Mouse (Mus musculus) G1E-ER4 (cell line): ENCODE measurements around the gene Ulk2. TPM values are rescaled to one million over a fixed set of nuclear protein-coding genes. Genes with fewer than 3 reads are reported as not detected.

Experiments
- GATA1 ChIP-seq: IDR thresholded peaks from one replicate; pipeline ENCODE4 v1.8.0; 2012; ENCODE audit warnings: low read length, inconsistent platforms
- polyA plus RNA-seq: library from polyadenylated mRNA; stranded (reverse); fragments of >175 nt; gene quantifications from 2 replicates; pipeline ENCODE4 v1.2.3, GENCODE M21; 2012

The Ulk2 gene
- polyA plus RNA-seq, 1 experiment, result 4.8 TPM

GRCm38 (mm10) chr11:61788550-61788949, 66.3 kb downstream of the Ulk2 start:
- TF ChIP-seq GATA1, result no peak

DNA sequence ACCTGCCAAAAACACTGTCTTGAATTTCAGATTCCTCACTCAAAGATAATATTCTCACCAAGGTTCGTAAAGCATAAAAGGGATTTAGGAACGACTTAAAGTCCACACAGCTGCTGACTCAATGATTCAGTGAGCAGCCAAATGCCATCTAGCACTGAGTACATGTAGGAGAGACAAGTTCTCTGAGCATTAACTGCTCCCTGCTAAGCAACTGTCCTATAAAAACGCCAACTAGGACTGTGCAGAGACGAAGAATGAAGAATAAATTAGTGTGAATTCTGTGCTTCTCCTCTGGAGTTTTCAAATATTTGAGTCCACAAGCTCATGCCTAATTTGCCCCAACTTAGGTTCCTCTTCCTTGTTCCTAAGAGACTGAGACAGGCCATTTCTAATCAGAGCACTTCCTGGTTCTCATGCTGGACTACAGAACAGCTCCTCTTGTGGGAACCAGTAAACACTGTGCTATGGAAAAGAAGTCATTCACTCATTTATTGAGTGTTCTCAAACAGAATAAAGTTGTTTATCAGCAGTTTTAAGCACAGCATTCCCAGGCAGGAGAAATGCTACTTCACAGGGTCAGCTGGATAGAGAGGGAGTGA, 80.2 kb downstream of the Ulk2 start:
- no peak for TF ChIP-seq GATA1

DNA sequence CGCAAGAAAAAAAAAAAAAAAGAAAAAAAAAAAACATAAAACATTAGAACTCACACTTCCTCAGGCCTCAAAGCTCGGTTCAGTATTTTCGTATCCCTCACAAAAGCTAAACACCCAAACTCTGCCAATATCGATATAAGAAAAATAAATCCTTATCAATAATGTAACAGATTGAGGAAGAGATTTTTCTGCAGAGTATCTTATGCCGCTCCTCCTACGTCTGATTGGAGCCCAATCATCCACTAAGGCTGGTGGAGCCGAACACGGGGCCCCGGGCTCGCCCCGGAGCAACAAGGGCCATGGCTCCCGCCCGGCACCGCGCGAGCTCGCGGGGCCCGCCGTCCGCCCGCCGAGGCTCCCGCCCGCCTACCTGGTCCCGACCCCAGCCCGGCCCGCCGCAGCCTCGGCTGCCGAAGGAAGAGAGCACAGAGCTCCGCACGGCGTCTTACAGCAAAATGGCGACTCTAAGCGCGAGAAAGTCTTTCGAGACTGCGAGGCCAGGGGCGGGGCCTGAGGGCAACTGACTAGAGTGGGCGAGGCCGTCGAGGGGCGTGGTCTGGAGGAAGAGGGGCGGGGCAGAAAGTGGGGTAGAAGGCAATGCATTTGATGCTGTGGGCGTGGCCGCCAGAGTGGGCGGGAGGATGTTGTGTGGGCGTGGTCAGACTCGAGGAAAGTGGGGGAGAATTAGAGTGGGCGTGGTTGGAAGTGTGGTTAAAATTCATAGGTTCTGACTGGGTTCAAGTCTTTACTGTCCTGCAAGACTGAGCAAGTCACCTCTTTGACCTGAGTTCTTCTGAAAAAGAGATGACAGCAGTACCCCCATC, 93.1 kb downstream of the Ulk2 start, which contains the start of gene Prpsap2:
TSS of gene Prpsap2 (minus strand) at position 505 of the 824 bp plus-strand sequence.
- no peak for TF ChIP-seq GATA1

DNA sequence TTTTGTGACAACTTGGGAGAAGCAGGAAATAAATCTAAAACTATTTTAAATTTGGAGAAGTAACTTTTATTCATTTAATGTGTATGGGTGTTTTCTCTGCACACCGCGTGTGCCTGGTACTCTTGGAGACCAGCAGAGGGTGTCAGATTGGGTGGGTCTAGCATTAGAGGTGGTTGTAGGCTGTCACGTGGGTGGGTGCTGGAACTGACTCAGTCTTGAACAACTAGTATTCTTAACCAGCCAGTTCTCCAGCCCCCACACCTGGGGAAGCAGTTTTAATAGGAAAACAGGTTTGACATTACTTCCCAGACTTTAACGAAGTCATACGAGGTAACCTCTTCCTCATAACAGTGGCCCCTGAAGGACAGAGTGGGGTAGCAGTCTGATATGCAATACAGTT, 94.4 kb downstream of the Ulk2 start:
- TF ChIP-seq GATA1, result no peak

- no peak for TF ChIP-seq GATA1
These were observed 97.7 kb downstream of the Ulk2 start for GRCm38 (mm10) chr11:61757151-61757550.

DNA sequence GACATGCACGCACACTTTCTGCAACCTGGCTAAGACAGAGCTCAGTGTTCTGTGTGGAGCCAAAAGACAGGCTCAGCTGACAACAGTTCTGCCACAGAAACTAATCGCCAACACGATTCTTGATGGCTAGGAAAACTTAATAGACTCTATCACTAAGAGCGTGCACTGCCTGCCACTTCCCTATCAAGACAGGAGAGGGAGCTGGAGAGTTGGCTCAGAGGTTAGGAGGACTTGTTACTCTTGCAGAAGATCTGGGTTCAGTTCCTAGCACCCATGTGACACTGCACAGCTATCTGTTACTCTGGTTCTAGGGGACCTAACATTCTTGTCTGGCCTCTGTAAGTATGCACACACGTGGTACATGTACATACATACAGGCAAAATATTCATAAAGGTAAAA, 103.3 kb downstream of the Ulk2 start:
- no peak for TF ChIP-seq GATA1

DNA sequence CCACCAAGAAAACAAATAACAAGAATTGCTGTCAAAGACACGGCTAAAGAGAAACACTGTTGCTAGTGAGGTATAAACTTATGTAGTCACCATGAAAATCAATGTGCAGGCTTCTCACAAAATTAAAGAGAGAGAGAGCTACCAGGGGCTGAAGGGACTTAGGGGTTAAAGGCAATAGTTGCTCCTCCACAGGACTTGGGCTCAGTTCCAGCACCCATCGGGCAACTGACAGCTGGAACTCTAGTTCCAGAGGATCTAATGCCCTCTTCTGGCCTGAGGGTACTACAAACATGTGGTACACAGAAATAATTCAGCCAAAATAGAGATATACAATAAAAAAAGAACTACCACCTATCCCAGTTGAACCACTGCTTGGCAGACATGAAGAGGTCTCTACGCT, 107.7 kb downstream of the Ulk2 start:
- no peak for TF ChIP-seq GATA1

DNA sequence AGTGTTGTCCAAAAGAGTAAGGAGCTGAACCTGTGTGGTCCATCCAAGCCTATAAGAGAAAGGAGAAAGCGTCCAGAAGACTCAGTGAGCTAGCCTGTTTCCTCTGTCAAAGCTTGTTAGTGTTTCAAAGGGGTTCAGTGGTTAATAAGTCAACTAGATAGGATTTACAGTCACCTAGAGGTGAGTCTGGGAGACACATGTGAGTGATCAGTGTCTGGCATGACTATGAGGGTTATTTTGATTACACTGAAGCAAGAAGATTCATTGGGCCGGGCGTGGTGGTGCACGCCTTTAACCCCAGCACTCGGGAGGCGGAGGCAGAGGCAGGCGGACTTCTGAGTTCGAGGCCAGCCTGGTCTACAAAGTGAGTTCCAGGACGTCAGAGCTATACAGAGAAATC, 109.1 kb downstream of the Ulk2 start:
- TF ChIP-seq GATA1, result no peak

- no peak for TF ChIP-seq GATA1
These were observed 110.4 kb downstream of the Ulk2 start for GRCm38 (mm10) chr11:61744460-61744859.

- TF ChIP-seq GATA1, result no peak
These were observed 111.1 kb downstream of the Ulk2 start for GRCm38 (mm10) chr11:61743768-61744167.

GRCm38 (mm10) chr11:61740500-61740899, 114.4 kb downstream of the Ulk2 start:
- no peak for TF ChIP-seq GATA1

- TF ChIP-seq GATA1, result no peak
These were observed 117.6 kb downstream of the Ulk2 start for GRCm38 (mm10) chr11:61737290-61737689.

DNA sequence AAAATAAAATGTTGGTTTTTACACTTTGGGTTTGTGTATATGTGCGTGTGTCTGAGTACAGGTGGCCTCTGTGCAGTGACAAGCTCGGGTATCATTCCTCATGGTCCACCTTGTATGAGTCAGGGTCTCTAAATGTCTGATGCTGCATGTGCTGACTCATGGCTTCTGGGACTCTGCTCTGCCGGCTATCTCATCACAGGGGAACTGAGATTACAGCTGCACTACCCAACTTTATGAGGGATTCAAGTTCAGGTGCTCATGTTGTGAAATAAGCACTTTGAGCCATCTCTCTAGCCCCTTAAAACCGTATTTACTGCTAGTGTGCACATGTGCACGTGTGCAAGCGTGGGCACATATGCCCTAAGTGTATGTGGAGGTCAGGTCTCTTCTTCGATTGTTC, 122.2 kb downstream of the Ulk2 start:
- no peak for TF ChIP-seq GATA1

- TF ChIP-seq GATA1, result no peak
These were observed 126.8 kb downstream of the Ulk2 start for GRCm38 (mm10) chr11:61728037-61728436.

Other genes starting within 250 kb of the Ulk2 start
- gene Grap, start 201.8 kb downstream of the Ulk2 start, polyA plus RNA-seq, result 8.5 and 8.6 TPM in 2 replicates
- gene Fam83g, start 171.0 kb downstream of the Ulk2 start, polyA plus RNA-seq, result not detected in 2 replicates
- not detected in 2 replicates for gene Slc5a10, start 134.2 kb downstream of the Ulk2 start, polyA plus RNA-seq
- 7.8 and 8.3 TPM in 2 replicates for gene Prpsap2, start 93.0 kb downstream of the Ulk2 start, polyA plus RNA-seq
- gene Akap10, start 75.2 kb upstream of the Ulk2 start, polyA plus RNA-seq, result 19.3 and 19.9 TPM in 2 replicates
- 3.0 and 4.5 TPM in 2 replicates for gene Specc1, start 101.7 kb upstream of the Ulk2 start, polyA plus RNA-seq